Mouse (Mus musculus): ENCODE data around the gene Igf1r.

DNA sequence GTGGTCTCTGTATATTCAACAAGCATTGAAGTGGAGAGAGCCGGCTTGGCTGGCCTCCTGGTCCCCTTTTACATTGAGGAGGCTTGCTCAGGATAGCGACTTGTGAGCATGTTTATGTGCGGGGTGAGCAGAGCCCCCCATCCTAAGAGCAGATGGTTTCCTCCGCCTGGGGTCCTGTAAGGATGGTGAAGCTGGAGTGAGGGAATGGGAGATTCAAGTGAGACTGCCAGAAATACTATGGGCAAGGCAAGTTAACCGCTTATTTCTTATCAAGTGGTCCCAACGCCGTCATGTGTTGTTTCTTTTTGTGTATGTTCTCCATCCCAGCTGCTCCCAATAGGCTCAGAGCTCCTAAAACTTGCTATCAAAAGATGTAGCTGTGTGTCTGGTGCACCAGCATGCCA, 175.6 kb downstream of the Igf1r start:
- TF ChIP-seq USF1 (IDR thresholded peaks at IDR 0.05; ENCODE audit: low read depth): no peak
- TF ChIP-seq CTCF (IDR thresholded peaks at IDR 0.05; ENCODE audit: control insufficient read depth, insufficient read depth, insufficient read length): no peak
- no peak for TF ChIP-seq MYOG (IDR thresholded peaks at IDR 0.05; ENCODE audit: control insufficient read depth, extremely low read depth, insufficient read length)
